Mouse (Mus musculus) cerebellum, postnatal 25 days (tissue): ENCODE results near the gene Gm17689.

Experiments used
- DNase-seq, 2 experiments: peaks; one replicate each; pipeline ENCODE4 v3.0.0; 2021; ENCODE audit warnings: mixed read lengths in 2 of 2

The Gm17689 gene

GRCm38 (mm10) chr9:36582535-36582934, at the start of gene Gm17689:
Gene Gm17689, minus strand, starts transcription at chr9:36582635.
- no peak for DNase-seq

GRCm38 (mm10) chr9:36541863-36542262, 40.6 kb downstream of the Gm17689 start, which contains the start of gene Gm5615:
Gene Gm5615, minus strand, starts transcription at chr9:36541963.
- DNase-seq = no peak
